Mouse (Mus musculus) adrenal gland, adult 18-20 months (tissue): ENCODE results near the gene Tecpr1. TPM values are rescaled to one million over a fixed set of nuclear protein-coding genes. Genes with fewer than 3 reads are reported as not detected.
A peak's percentile ranks its signal among the peaks of the same experiment; 100 is the strongest.

ENCODE experiments used
- DNase-seq, 2 experiments: peaks; one replicate each; pipeline ENCODE4 v3.0.0; 2021 to 2022; ENCODE audit warnings: low spot score in 2 of 2
- total RNA-seq, 2 experiments: library from RNA; stranded (reverse); gene quantifications; 1 replicate in 1 of 2; 2 replicates in 1 of 2; pipeline ENCODE4 v1.2.3; 2021

Tecpr1 gene
- total RNA-seq, 2 experiments from 2014 or later, result 110 to 112 TPM

GRCm38 (mm10) chr5:144215992-144216391 lies 7.4 kb downstream of the Tecpr1 start:
- DNase-seq, result no peak

- peak; percentile 61 to 69 for DNase-seq
These were observed 9.0 kb downstream of the Tecpr1 start for GRCm38 (mm10) chr5:144214453-144214852.

GRCm38 (mm10) chr5:144207478-144207877 lies 15.9 kb downstream of the Tecpr1 start:
- peak; percentile 51 to 54 for DNase-seq

- no peak for DNase-seq
These were observed 17.3 kb downstream of the Tecpr1 start for GRCm38 (mm10) chr5:144206069-144206468.

GRCm38 (mm10) chr5:144204911-144205310 lies 18.5 kb downstream of the Tecpr1 start:
- no peak for DNase-seq

GRCm38 (mm10) chr5:144204303-144204702 lies 19.1 kb downstream of the Tecpr1 start:
- DNase-seq, result no peak

- no peak for DNase-seq
These were observed 19.9 kb downstream of the Tecpr1 start for GRCm38 (mm10) chr5:144203398-144203959.

GRCm38 (mm10) chr5:144202430-144202829 lies 21.0 kb downstream of the Tecpr1 start:
- DNase-seq, result no peak

GRCm38 (mm10) chr5:144200616-144201015 lies 22.8 kb downstream of the Tecpr1 start:
- no peak for DNase-seq

- no peak for DNase-seq
These were observed 27.8 kb downstream of the Tecpr1 start for GRCm38 (mm10) chr5:144195567-144195966.

GRCm38 (mm10) chr5:144194416-144194815 lies 29.0 kb downstream of the Tecpr1 start:
- no peak for DNase-seq

GRCm38 (mm10) chr5:144192673-144193072 lies 30.7 kb downstream of the Tecpr1 start:
- no peak for DNase-seq

- no peak for DNase-seq
These were observed 32.4 kb downstream of the Tecpr1 start for GRCm38 (mm10) chr5:144191026-144191425.

- peak; percentile 51 to 56 for DNase-seq
These were observed 33.3 kb downstream of the Tecpr1 start, which contains the start of gene Bhlha15 for GRCm38 (mm10) chr5:144189950-144190583. Gene Bhlha15 (plus strand): TSS chr5:144190286.

- no peak for DNase-seq
These were observed 34.1 kb downstream of the Tecpr1 start for GRCm38 (mm10) chr5:144189327-144189726.

GRCm38 (mm10) chr5:144188422-144188821 lies 35.0 kb downstream of the Tecpr1 start:
- DNase-seq, result no peak

GRCm38 (mm10) chr5:144184350-144185045 lies 38.9 kb downstream of the Tecpr1 start:
- no peak for DNase-seq

GRCm38 (mm10) chr5:144183647-144184335 lies 39.6 kb downstream of the Tecpr1 start:
- no peak for DNase-seq

GRCm38 (mm10) chr5:144183248-144183559 lies 40.2 kb downstream of the Tecpr1 start:
- DNase-seq, result no peak

- DNase-seq, result no peak
These were observed 40.7 kb downstream of the Tecpr1 start for GRCm38 (mm10) chr5:144182542-144183247.

GRCm38 (mm10) chr5:144181249-144181648 lies 42.2 kb downstream of the Tecpr1 start:
- DNase-seq, result no peak
